Mouse (Mus musculus) bone marrow macrophage, adult 2 months (primary cell): ENCODE measurements around the gene Deaf1. TPM values are rescaled to one million over a fixed set of nuclear protein-coding genes. Genes with fewer than 3 reads are reported as not detected.

ENCODE experiments used
- H3K27ac ChIP-seq: 2 replicates; pipeline ENCODE4 v1.5.1; 2012; ENCODE audit warnings: low read depth, low read length; ENCODE audit not compliant: insufficient read depth
- H3K4me1 ChIP-seq: 2 replicates; pipeline ENCODE4 v1.6.1; 2012; ENCODE audit warnings: low read length; ENCODE audit not compliant: control insufficient read depth, insufficient read depth
- H3K4me3 ChIP-seq: 2 replicates; pipeline ENCODE4 v1.5.1; 2012; ENCODE audit warnings: mild to moderate bottlenecking, low read length, moderate library complexity; ENCODE audit not compliant: insufficient read depth
- CTCF ChIP-seq: IDR thresholded peaks from 2 replicates; pipeline ENCODE4 v1.5.1; 2012; ENCODE audit warnings: low read depth, mild to moderate bottlenecking, low read length, moderate library complexity
- POLR2A ChIP-seq: IDR thresholded peaks from 2 replicates; pipeline ENCODE4 v1.6.1; 2012; ENCODE audit warnings: mild to moderate bottlenecking, low read depth, low read length, borderline replicate concordance
- polyA plus RNA-seq: library from polyadenylated mRNA; stranded (reverse); fragments of >200 nt; gene quantifications from 2 replicates; pipeline ENCODE4 v1.2.4, GENCODE M21; 2012; ENCODE audit not compliant: missing spikeins, insufficient read depth, insufficient read length

The Deaf1 gene
- polyA plus RNA-seq, 1 experiment = 37.4 TPM

DNA sequence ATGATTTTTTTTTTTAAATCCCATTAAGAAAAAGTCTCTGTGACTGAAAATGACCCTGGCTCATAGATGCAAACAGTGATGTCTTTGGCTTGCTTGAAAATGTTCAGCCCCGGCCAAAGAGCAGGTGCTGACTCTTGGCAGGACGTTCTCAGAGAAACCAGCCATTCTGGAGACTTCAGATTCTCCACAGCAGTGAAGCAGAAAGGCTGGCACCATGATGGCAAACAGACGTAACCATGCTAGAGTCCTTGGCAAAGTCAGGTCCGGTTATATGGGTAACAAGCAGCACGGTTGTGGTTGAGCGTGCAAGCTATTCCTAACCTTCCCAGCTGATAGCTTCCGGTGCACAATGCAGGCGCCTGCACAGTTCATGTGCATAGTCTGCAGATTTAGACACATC lies 28.3 kb downstream of the Deaf1 start:
- Histone ChIP-seq H3K27ac (no peak overlapping the region), H3K4me3 (no peak overlapping the region), H3K4me1 (no peaks in the 10 kb centered on the region)
- TF ChIP-seq CTCF (no peak), POLR2A (no peak)

DNA sequence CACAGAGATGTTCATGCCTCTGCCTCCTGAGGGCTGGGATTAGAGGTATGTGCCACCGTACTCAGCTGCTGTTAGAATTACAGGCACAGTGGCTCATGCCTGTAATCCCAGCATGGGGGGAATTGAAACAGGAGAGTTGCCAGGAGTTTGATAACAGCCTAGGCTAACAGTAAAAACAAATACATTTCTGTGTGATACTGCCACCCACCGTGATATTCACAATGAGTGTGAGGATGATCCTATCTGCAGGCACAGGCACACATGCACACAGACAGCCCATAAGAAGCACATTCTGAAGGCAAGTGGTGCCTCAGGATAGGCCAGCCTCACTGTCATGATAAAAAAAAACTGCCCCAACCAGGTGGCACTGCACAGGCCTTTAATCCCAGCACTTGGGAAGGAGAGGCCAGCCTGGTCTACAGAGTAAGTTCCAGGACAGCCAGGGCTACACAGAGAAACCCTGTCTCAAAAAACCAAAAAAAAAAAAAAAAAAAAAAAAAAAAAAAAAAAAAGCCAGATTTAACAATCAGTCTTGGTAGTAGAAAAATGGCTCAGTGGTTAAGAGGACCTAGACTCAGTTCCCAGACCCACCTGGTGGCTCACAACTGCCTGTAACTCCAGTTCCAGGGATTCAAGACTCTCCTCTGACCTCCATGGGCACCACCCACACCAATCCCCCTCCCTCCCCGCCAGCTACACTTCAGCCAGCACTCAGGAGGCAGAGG lies 29.4 kb downstream of the Deaf1 start:
- H3K4me3 ChIP-seq = no peak overlapping the region
- TF ChIP-seq POLR2A = no peak
- TF ChIP-seq CTCF = no peak
- no peak overlapping the region for H3K27ac ChIP-seq
- no peaks in the 10 kb centered on the region for H3K4me1 ChIP-seq

DNA sequence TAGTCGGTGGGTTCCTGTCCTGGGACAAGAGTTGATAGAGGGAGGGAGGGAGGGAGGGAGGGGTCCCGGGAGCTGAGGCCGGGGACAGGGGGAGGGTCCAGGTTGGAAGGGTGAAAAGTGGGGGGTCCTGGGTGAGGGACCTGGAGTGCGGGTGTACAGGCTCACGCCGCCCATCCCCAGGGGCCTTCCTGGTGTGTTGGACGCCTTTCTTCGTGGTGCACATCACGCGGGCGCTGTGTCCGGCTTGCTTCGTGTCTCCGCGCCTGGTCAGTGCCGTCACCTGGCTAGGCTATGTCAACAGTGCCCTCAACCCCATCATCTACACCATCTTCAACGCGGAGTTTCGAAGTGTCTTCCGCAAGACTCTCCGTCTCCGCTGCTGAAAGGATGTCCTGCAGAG lies 33.0 kb downstream of the Deaf1 start:
- H3K27ac ChIP-seq = no peak overlapping the region
- no peaks in the 10 kb centered on the region for H3K4me1 ChIP-seq
- H3K4me3 ChIP-seq = peak overlapping the region; percentile 25
- TF ChIP-seq POLR2A (no peak), CTCF (no peak)

DNA sequence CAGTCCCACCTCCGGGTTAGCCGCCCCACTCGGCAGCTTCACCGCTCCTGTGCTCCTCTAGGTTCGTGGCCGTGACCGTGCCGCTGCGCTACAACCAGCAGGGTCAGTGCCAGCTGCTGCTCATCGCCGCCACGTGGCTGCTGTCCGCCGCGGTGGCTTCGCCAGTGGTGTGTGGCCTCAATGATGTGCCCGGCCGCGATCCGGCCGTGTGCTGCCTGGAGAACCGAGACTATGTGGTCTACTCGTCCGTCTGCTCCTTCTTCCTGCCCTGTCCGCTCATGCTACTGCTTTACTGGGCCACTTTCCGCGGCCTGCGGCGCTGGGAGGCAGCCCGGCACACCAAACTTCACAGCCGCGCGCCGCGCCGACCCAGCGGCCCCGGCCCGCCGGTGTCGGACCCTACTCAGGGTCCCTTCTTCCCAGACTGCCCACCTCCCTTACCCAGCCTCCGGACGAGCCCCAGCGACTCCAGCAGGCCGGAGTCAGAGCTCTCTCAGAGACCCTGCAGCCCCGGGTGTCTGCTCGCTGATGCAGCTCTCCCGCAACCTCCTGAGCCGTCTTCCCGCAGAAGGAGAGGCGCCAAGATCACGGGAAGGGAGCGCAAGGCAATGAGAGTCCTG lies 33.5 kb downstream of the Deaf1 start:
- Histone ChIP-seq H3K4me3 (peak overlapping the region; percentile 25), H3K27ac (no peak overlapping the region), H3K4me1 (no peaks in the 10 kb centered on the region)
- no peak for TF ChIP-seq CTCF
- TF ChIP-seq POLR2A = no peak

DNA sequence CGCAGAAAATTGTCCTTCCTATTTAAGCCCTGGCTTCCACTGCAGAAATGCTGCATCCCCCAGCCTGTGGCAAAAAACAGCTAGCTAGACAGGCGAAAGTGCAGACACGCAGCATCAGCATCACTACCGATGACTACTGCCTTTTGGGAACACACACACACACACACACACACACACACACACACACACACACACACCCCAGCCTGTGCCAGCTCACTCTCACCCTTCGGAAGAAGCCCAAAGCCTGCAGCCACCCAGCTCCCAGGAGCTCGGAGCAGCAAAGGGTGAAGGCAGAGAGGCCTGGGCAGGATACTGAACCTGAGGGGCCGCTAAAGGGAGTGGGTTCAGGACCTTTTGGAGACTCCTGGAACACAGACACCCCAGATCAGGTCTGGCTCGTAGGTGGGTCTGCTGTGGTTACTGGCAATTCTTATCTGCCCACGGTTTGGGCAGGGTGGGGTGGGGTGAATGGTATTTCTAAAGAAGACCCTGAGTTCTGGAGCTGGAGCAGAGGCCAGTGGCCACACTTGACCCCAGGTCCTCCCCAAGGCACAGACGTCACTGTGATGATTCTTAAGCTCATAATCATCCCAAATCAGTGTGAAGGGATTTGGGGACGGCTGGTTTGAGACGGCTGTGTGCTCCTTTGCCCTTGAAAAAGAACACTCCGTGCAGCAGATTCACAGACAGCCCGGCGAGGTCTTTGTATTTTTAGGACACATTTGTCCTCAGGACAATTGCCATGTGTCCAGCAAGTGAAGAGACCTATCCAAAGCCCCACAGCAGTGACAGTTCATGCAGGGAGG lies 34.7 kb downstream of the Deaf1 start:
- Histone ChIP-seq H3K27ac (no peak overlapping the region), H3K4me1 (no peaks in the 10 kb centered on the region), H3K4me3 (no peak overlapping the region)
- no peak for TF ChIP-seq POLR2A
- no peak for TF ChIP-seq CTCF

DNA sequence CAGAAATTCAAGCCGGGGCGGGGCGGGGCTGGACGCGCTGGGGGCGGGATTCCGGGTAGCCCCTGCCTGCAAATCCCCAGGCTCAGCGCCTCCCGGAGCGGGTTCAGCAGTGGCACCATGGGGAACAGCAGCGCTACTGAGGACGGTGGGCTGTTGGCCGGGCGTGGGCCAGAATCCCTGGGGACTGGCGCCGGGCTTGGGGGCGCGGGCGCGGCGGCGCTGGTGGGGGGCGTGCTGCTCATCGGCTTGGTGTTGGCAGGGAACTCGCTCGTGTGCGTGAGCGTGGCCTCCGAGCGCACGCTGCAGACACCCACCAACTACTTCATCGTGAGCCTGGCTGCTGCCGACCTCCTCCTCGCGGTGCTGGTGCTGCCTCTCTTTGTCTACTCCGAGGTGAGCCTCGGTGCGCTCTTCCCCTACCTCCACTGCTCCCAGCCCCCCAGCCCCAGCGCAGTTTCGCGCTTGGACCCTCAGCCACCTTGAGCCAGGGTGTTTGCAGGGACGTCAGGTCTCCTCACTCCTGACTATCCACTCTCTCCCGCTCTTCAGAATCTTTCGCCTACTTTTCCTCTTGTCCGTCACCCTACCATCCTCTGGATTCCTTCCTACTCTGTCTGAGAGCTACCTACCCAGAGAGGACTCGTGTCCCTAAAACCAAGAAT lies 35.4 kb downstream of the Deaf1 start, which contains the start of gene Drd4:
Drd4 (plus strand) TSS at position 86 of the 662 bp plus-strand sequence.
- Histone ChIP-seq H3K27ac (no peak within 1 kb of the TSS), H3K4me3 (no peak within 1 kb of the TSS), H3K4me1 (no peaks in the 10 kb centered on the region)
- no peak for TF ChIP-seq CTCF
- no peak for TF ChIP-seq POLR2A

DNA sequence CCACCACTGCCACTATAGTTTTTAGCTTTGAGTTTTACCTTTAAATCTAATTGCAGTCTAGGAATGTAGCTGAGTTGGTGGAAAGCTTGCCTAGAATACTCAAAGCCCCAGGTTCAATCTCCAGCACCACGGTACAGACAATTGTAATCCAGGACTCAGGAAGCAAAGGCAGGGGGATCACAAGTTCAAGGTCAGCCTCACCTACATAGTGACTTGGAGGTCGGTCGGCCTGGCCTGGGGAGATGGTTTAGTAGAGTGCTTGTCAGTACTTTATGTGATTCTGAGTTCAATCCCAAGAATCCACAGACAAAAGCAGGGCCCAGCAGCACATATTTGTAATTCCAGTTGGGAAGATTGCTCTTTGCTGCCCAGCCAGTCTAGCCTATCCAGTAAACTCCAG lies 39.4 kb downstream of the Deaf1 start:
- Histone ChIP-seq H3K4me3 (no peak overlapping the region), H3K4me1 (no peaks in the 10 kb centered on the region), H3K27ac (no peak overlapping the region)
- no peak for TF ChIP-seq POLR2A
- no peak for TF ChIP-seq CTCF

DNA sequence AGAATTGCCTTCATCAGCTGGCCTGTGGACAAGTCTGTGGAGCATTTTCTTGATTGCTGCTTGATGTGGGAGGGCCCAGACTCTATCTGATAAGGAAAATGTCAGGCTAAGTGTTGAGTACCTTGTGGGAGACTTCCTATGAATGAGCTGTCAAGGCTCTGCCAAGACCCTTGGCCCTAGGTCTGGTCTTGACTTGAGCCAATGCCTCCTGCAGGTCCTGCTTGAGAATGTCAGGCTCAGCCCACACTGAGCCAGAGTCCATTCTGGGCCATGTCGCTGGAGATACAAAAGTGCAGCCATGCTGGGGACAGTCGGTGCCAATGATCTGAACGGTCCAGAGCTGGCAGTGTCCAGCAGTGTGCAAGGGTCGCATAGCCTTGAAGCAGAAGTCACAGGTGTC lies 44.7 kb downstream of the Deaf1 start:
- no peak overlapping the region for H3K27ac ChIP-seq
- TF ChIP-seq CTCF (no peak), POLR2A (no peak)
- H3K4me1 ChIP-seq = no peaks in the 10 kb centered on the region
- no peak overlapping the region for H3K4me3 ChIP-seq

DNA sequence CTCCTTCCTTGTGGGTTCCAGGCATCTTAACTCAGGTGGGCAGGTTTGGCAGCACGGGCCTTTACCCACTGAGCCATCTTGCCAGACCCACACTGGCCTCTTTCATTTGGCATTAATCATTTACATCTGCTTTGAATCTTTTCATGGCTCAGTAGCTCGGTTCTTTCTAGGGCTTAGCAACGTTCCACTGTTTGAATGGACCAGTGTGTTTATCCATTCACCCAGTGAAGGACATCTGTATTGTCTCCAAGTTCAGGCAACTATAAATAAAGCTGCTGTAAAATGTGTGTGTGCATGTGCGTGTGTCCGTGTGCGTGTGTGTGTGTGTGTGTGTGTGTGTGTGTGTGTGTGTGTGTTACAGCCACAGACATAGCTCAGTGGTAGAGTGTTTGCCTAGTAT lies 46.0 kb downstream of the Deaf1 start:
- H3K4me1 ChIP-seq = no peaks in the 10 kb centered on the region
- H3K27ac ChIP-seq = no peak overlapping the region
- no peak for TF ChIP-seq POLR2A
- no peak for TF ChIP-seq CTCF
- H3K4me3 ChIP-seq = no peak overlapping the region
